In the genomic region with DNA sequence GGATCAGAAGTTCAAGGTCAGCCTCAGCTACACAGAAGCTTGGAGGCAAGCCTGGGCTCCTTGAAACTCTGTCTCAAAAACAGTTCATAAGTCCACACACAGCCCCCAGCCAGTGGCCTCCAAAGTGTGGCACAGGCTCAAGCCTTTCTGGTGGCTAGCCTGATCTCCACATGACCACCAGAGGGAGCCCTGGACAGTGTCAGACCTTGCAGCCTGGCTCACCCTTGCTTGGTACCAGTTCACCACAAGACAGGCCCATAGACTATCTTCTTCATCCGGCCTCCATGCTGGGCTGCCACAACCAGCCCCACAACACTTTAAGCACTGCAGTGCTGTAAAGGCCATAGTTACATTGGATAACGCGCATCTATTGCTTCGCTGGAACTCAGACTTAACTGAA, we compare ENCODE assay signal across 8 mouse cellular contexts.
DNase-seq lines count a peak whose midpoint lies in the region; ATAC-seq and TF ChIP-seq lines count a peak whose summit lies in the region.

No protein-coding gene starts in this region.

- peak; percentile 76; the same call in 1 of the 2 replicates for ATAC-seq in erythroblast, adult 5-6 weeks (replicated peaks; ENCODE audit: low FRiP score, poor library complexity, severe bottlenecking)
- 0 out of 2 replicates have a peak, but pooled peaks have one; percentile 34 for ATAC-seq in heart, embryonic 14.5 days (ENCODE audit: insufficient number of reproducible peaks, insufficient read depth, low FRiP score, low read depth)
- ATAC-seq in liver, embryonic 13.5 days (ENCODE audit: low read depth) = peak; percentile 41

- no peak overlapping the region for H3K9ac ChIP-seq in heart, embryonic 14.5 days (ENCODE audit: low read length)
- no peak overlapping the region for H3K9ac ChIP-seq in liver, embryonic 13.5 days

- no peak overlapping the region for H3K4me3 ChIP-seq in C2C12 (ENCODE audit: insufficient read depth, poor library complexity, severe bottlenecking)
- H3K4me3 ChIP-seq in heart, embryonic 14.5 days (ENCODE audit: control insufficient read depth in 1 of 2, insufficient read depth in 1 of 2, low read depth in 1 of 2, low read length in 2 of 2) = no peak overlapping the region
- H3K4me3 ChIP-seq in liver, embryonic 13.5 days (replicated peaks) = no peak overlapping the region

- H3K36me3 ChIP-seq in C2C12 (ENCODE audit: control insufficient read depth, insufficient read depth) = no peaks in the 10 kb centered on the region
- H3K36me3 ChIP-seq in heart, embryonic 14.5 days (ENCODE audit: control insufficient read depth, insufficient read depth, low read length) = no peaks in the 10 kb centered on the region
- no peaks in the 10 kb centered on the region for H3K36me3 ChIP-seq in liver, embryonic 13.5 days

- H3K79me3 ChIP-seq in C2C12 (ENCODE audit: low read depth) = no peaks in the 10 kb centered on the region

- no peak overlapping the region for H3K4me2 ChIP-seq in heart, embryonic 14.5 days (ENCODE audit: low read length)
- H3K4me2 ChIP-seq in liver, embryonic 13.5 days = no peak overlapping the region

- DNase-seq in adrenal gland, postnatal 36 days = peak; percentile 85 to 92
- peak; percentile 86 to 91 for DNase-seq in kidney, postnatal 25 days
- peak; percentile 60 for DNase-seq in liver, embryonic 13.5 days
- peak; percentile 77 for DNase-seq in ovary, postnatal 14 days (ENCODE audit: low spot score)
- DNase-seq in thymus, postnatal 14 days = peak; percentile 64

- peaks cover 47 to 52% of the 10 kb centered on the region in 2 experiments for H3K4me1 ChIP-seq in heart, embryonic 14.5 days (ENCODE audit: control insufficient read depth in 2 of 2, insufficient read depth in 2 of 2, low read length in 2 of 2)
- H3K4me1 ChIP-seq in liver, embryonic 13.5 days (replicated peaks) = peaks cover 22% of the 10 kb centered on the region

- 57% methylated on average over 4 of the region's 4 CpGs for WGBS in heart, embryonic 14.5 days
- WGBS in liver, embryonic 13.5 days (ENCODE audit: insufficient replicate concordance) = 57% methylated on average over 4 of the region's 4 CpGs

- H3K79me2 ChIP-seq in C2C12 (ENCODE audit: control insufficient read depth, insufficient read depth) = no peaks in the 10 kb centered on the region

- H3K27ac ChIP-seq in heart, embryonic 14.5 days (replicated peaks in 1 of 2; ENCODE audit: control insufficient read depth in 1 of 2, insufficient read depth in 1 of 2, low read depth in 2 of 2, low read length in 2 of 2) = peak overlapping the region; percentile 27 to 79
- no peak overlapping the region for H3K27ac ChIP-seq in liver, embryonic 13.5 days

- H3ac ChIP-seq in C2C12 (ENCODE audit: control insufficient read depth, insufficient read length, low read depth) = no peak overlapping the region

- peak; percentile 88 for TF ChIP-seq CTCF in C2C12 (IDR thresholded peaks at IDR 0.05; ENCODE audit: control insufficient read depth, insufficient read depth, insufficient read length)

- no peaks in the 10 kb centered on the region for H3K9me3 ChIP-seq in heart, embryonic 14.5 days (ENCODE audit: control insufficient read depth, low read length)
- H3K9me3 ChIP-seq in liver, embryonic 13.5 days (replicated peaks) = no peaks in the 10 kb centered on the region

- no peaks in the 10 kb centered on the region for H3K27me3 ChIP-seq in C2C12 (ENCODE audit: control insufficient read depth, insufficient read depth, insufficient read length)
- no peaks in the 10 kb centered on the region for H3K27me3 ChIP-seq in heart, embryonic 14.5 days (ENCODE audit: control insufficient read depth, insufficient read depth, low read length)
- peaks cover 15% of the 10 kb centered on the region for H3K27me3 ChIP-seq in liver, embryonic 13.5 days

TF ChIP-seq in C2C12, 6 proteins besides CTCF, POLR2A, EP300 and RAD21:
- no peak for TF ChIP-seq MYOD1 (IDR thresholded peaks at IDR 0.05; ENCODE audit: control insufficient read depth, insufficient read length, low read depth)
TF ChIP-seq in C2C12: peak in this region for 0.
